In genomic region chr1:120757283-120757821, GRCm38 (mm10) we compare ENCODE assay signal across 9 mouse cellular contexts.
DNase-seq lines count a peak whose midpoint lies in the region; ATAC-seq and TF ChIP-seq lines count a peak whose summit lies in the region.
"Had no signal": no experiment of that assay in that cellular context is flagged by ENCODE, and none has a peak within 500 bp of the region (broad histone marks: within the 10 kb centered on the region; RNA-seq: fewer than 3 reads in every experiment).

No protein-coding gene starts in this region.

- TF ChIP-seq POLR2A in lung, adult 2 months (IDR thresholded peaks at IDR 0.05; ENCODE audit: borderline replicate concordance, extremely low read depth, low read depth, low read length), result no peak
- TF ChIP-seq POLR2A in thymus, adult 2 months (IDR thresholded peaks at IDR 0.05; ENCODE audit: control insufficient read depth, extremely low read depth, insufficient read depth, low read length, poor library complexity), result no peak

- no peak overlapping the region for H3K4me3 ChIP-seq in lung, adult 2 months (replicated peaks; ENCODE audit: extremely low read depth, low read depth, low read length)
- no peak overlapping the region for H3K4me3 ChIP-seq in embryonic facial prominence, embryonic 10.5 days
- no peak overlapping the region for H3K4me3 ChIP-seq in heart, embryonic 15.5 days
- no peak overlapping the region for H3K4me3 ChIP-seq in forebrain, postnatal 0 days (ENCODE audit: low read depth, low read length)
- H3K4me3 ChIP-seq in forebrain, embryonic 16.5 days (replicated peaks; ENCODE audit: low read length), result no peak overlapping the region
- H3K4me3 ChIP-seq in thymus, adult 2 months (ENCODE audit: control insufficient read depth, insufficient read depth, low read length), result no peak overlapping the region
- H3K4me3 ChIP-seq: midbrain, embryonic 12.5 days had no signal

- no peak for TF ChIP-seq CTCF in lung, adult 2 months (IDR thresholded peaks at IDR 0.05; ENCODE audit: insufficient read depth, low read length)
- TF ChIP-seq CTCF in forebrain, postnatal 0 days (IDR thresholded peaks at IDR 0.05; ENCODE audit: low read depth), result no peak
- no peak for TF ChIP-seq CTCF in thymus, adult 2 months (IDR thresholded peaks at IDR 0.05; ENCODE audit: borderline replicate concordance, control insufficient read depth, extremely low read depth, insufficient read depth, low read length, poor library complexity)

- peaks cover 5% of the 10 kb centered on the region; the same call in 1 of the 2 replicates for H3K27me3 ChIP-seq in embryonic facial prominence, embryonic 10.5 days (replicated peaks; ENCODE audit: low read depth, poor library complexity, severe bottlenecking)
- H3K27me3 ChIP-seq in heart, embryonic 15.5 days, result no peaks in the 10 kb centered on the region
- H3K27me3 ChIP-seq in forebrain, postnatal 0 days (ENCODE audit: insufficient read depth, low read length), result no peaks in the 10 kb centered on the region
- H3K27me3 ChIP-seq in forebrain, embryonic 16.5 days (replicated peaks; ENCODE audit: control insufficient read depth, insufficient read depth, low read length), result no peaks in the 10 kb centered on the region
- H3K27me3 ChIP-seq in thymus, adult 2 months (ENCODE audit: control insufficient read depth, insufficient read depth, low read length), result no peaks in the 10 kb centered on the region
- H3K27me3 ChIP-seq: midbrain, embryonic 12.5 days had no signal

- peak; percentile 54 for ATAC-seq in heart, embryonic 15.5 days (replicated peaks; ENCODE audit: insufficient number of reproducible peaks, insufficient read depth, low FRiP score, low read depth)
- no peak for ATAC-seq in forebrain, postnatal 0 days
- no peak for ATAC-seq in forebrain, embryonic 16.5 days

- H3K36me3 ChIP-seq in embryonic facial prominence, embryonic 10.5 days (replicated peaks), result no peaks in the 10 kb centered on the region
- H3K36me3 ChIP-seq in heart, embryonic 15.5 days, result no peaks in the 10 kb centered on the region
- no peaks in the 10 kb centered on the region for H3K36me3 ChIP-seq in forebrain, postnatal 0 days (ENCODE audit: insufficient read depth)
- no peaks in the 10 kb centered on the region for H3K36me3 ChIP-seq in forebrain, embryonic 16.5 days (ENCODE audit: control insufficient read depth, insufficient read depth)
- no peaks in the 10 kb centered on the region for H3K36me3 ChIP-seq in thymus, adult 2 months (ENCODE audit: control insufficient read depth, insufficient read depth, low read length)
- H3K36me3 ChIP-seq: midbrain, embryonic 12.5 days had no signal

- H3K9me3 ChIP-seq in embryonic facial prominence, embryonic 10.5 days, result no peaks in the 10 kb centered on the region
- H3K9me3 ChIP-seq in heart, embryonic 15.5 days (replicated peaks), result no peaks in the 10 kb centered on the region
- no peaks in the 10 kb centered on the region for H3K9me3 ChIP-seq in forebrain, postnatal 0 days (ENCODE audit: low read length)
- H3K9me3 ChIP-seq in forebrain, embryonic 16.5 days (ENCODE audit: control insufficient read depth, low read length), result no peaks in the 10 kb centered on the region
- H3K9me3 ChIP-seq: midbrain, embryonic 12.5 days had no signal

- no peaks in the 10 kb centered on the region for H3K4me1 ChIP-seq in lung, adult 2 months (ENCODE audit: control insufficient read depth, insufficient read depth, low read length)
- peaks cover 34% of the 10 kb centered on the region for H3K4me1 ChIP-seq in embryonic facial prominence, embryonic 10.5 days
- H3K4me1 ChIP-seq in heart, embryonic 15.5 days (replicated peaks), result peaks cover 43% of the 10 kb centered on the region
- H3K4me1 ChIP-seq in forebrain, postnatal 0 days (ENCODE audit: insufficient read depth), result no peaks in the 10 kb centered on the region
- no peaks in the 10 kb centered on the region for H3K4me1 ChIP-seq in forebrain, embryonic 16.5 days (replicated peaks; ENCODE audit: control insufficient read depth, insufficient read depth, low read length)
- H3K4me1 ChIP-seq in thymus, adult 2 months (replicated peaks; ENCODE audit: control insufficient read depth, insufficient read depth, low read length), result no peaks in the 10 kb centered on the region
- H3K4me1 ChIP-seq: midbrain, embryonic 12.5 days had no signal

- WGBS in lung, adult 2 months, result 51% methylated on average over 9 of the region's 9 CpGs
- 44% methylated on average over 9 of the region's 9 CpGs for WGBS in embryonic facial prominence, embryonic 10.5 days
- WGBS in heart, embryonic 15.5 days, result 14% methylated on average over 9 of the region's 9 CpGs
- WGBS in forebrain, postnatal 0 days, result 58% methylated on average over 9 of the region's 9 CpGs
- WGBS in forebrain, embryonic 16.5 days, result 56% methylated on average over 9 of the region's 9 CpGs
- 84% methylated on average over 9 of the region's 9 CpGs for WGBS in thymus, adult 2 months

- 0 out of 2 replicates have a peak overlapping the region, but pooled peaks have one; percentile 21 for H3K4me2 ChIP-seq in heart, embryonic 15.5 days
- no peak overlapping the region for H3K4me2 ChIP-seq in forebrain, postnatal 0 days (ENCODE audit: low read depth)
- no peak overlapping the region for H3K4me2 ChIP-seq in forebrain, embryonic 16.5 days (ENCODE audit: low read length)
- H3K4me2 ChIP-seq: midbrain, embryonic 12.5 days had no signal

- no peak overlapping the region for H3K9ac ChIP-seq in heart, embryonic 15.5 days
- H3K9ac ChIP-seq in forebrain, postnatal 0 days, result no peak overlapping the region
- H3K9ac ChIP-seq in forebrain, embryonic 16.5 days (replicated peaks; ENCODE audit: low read depth, low read length), result no peak overlapping the region
- H3K9ac ChIP-seq: midbrain, embryonic 12.5 days had no signal

- H3K27ac ChIP-seq in embryonic facial prominence, embryonic 10.5 days (replicated peaks), result peak overlapping the region; percentile 45
- peak overlapping the region; percentile 80 for H3K27ac ChIP-seq in heart, embryonic 15.5 days
- no peak overlapping the region for H3K27ac ChIP-seq in forebrain, postnatal 0 days (ENCODE audit: low read depth, low read length)
- H3K27ac ChIP-seq in forebrain, embryonic 16.5 days (ENCODE audit: low read length), result no peak overlapping the region
- H3K27ac ChIP-seq in thymus, adult 2 months (ENCODE audit: control insufficient read depth, insufficient read depth, low read length), result no peak overlapping the region
- H3K27ac ChIP-seq: midbrain, embryonic 12.5 days had no signal

- DNase-seq in lung, adult 18-20 months, result peak; percentile 15 to 29
- DNase-seq in lung, adult 2 months, result no peak
- peak; percentile 63 for DNase-seq in embryonic facial prominence, embryonic 10.5 days (ENCODE audit: low spot score)
- DNase-seq in skeletal muscle tissue, adult 2 months (ENCODE audit: low read depth, low spot score), result peak; percentile 78
- DNase-seq in forebrain, postnatal 0 days, result no peak
- DNase-seq in thymus, adult 2 months, result no peak

Comparison
In these comparisons a context has a peak if more than half of its experiments do, and no peak if none do; other contexts are left out.
1. DNase-seq: peak in lung, adult 18-20 months (2 of 2), embryonic facial prominence, embryonic 10.5 days (single experiment) and skeletal muscle tissue, adult 2 months (single experiment); none in lung, adult 2 months (single experiment), forebrain, postnatal 0 days (single experiment) and thymus, adult 2 months (single experiment).
2. H3K27ac ChIP-seq: peak in embryonic facial prominence, embryonic 10.5 days (single experiment) and heart, embryonic 15.5 days (single experiment); none in forebrain, postnatal 0 days (single experiment), forebrain, embryonic 16.5 days (single experiment) and thymus, adult 2 months (single experiment).